20 mouse cellular contexts compared by ENCODE assay signal in genomic region chr15:85359483-85359882, GRCm38 (mm10). TPM values are rescaled to one million over a fixed set of nuclear protein-coding genes. Genes with fewer than 3 reads are reported as not detected.
A peak's percentile ranks its signal among the peaks of the same experiment; 100 is the strongest.
DNase-seq lines count a peak whose midpoint lies in the region; ATAC-seq and TF ChIP-seq lines count a peak whose summit lies in the region.
"Had no signal": no experiment of that assay in that cellular context is flagged by ENCODE, and none has a peak within 500 bp of the region (broad histone marks: within the 10 kb centered on the region; RNA-seq: fewer than 3 reads in every experiment).

No protein-coding gene starts in this region.

- H3K4me1 ChIP-seq in heart, embryonic 15.5 days (replicated peaks): peaks cover 9% of the 10 kb centered on the region; the same call in 1 of the 2 replicates
- H3K4me1 ChIP-seq in lung, embryonic 16.5 days (replicated peaks; ENCODE audit: control insufficient read depth, insufficient read depth, low read length): peaks cover 13% of the 10 kb centered on the region
- peaks cover 7% of the 10 kb centered on the region; the same call in 1 of the 2 replicates for H3K4me1 ChIP-seq in embryonic fibroblast, embryonic 13.5 days (ENCODE audit: control insufficient read depth, insufficient read depth, low read length)
- no peaks in the 10 kb centered on the region for H3K4me1 ChIP-seq in forebrain, embryonic 10.5 days

- ATAC-seq in heart, embryonic 15.5 days (replicated peaks; ENCODE audit: insufficient number of reproducible peaks, insufficient read depth, low FRiP score, low read depth): no peak
- ATAC-seq in lung, embryonic 16.5 days (ENCODE audit: low read depth): no peak
- ATAC-seq: forebrain, embryonic 15.5 days had no signal

- H3K27me3 ChIP-seq in heart, embryonic 15.5 days: no peaks in the 10 kb centered on the region
- no peaks in the 10 kb centered on the region for H3K27me3 ChIP-seq in lung, embryonic 16.5 days (ENCODE audit: control insufficient read depth, insufficient read depth, low read depth, low read length)
- no peaks in the 10 kb centered on the region for H3K27me3 ChIP-seq in forebrain, embryonic 10.5 days (ENCODE audit: poor library complexity, severe bottlenecking)
- H3K27me3 ChIP-seq: CH12.LX; embryonic facial prominence, embryonic 12.5 days; forebrain, embryonic 15.5 days had no signal

- DNase-seq in heart, adult 8-10 months (ENCODE audit: low spot score): no peak
- DNase-seq in lung, postnatal 25 days (ENCODE audit: low spot score): no peak
- peak; percentile 34 for DNase-seq in 3T3-L1 (ENCODE audit: low read depth, low spot score)
- no peak for DNase-seq in forebrain, embryonic 10.5 days (ENCODE audit: extremely low spot score, low spot score)
- DNase-seq: adrenal gland, postnatal 25 days; cerebellum, adult 2 months; cerebellum, postnatal 14 days; embryo, embryonic 11 days; gastrocnemius, postnatal 36 days; heart, adult 11 months; heart, postnatal 14 days had no signal

- 36% methylated on average over 2 of the region's 2 CpGs for WGBS in heart, embryonic 15.5 days
- 59% methylated on average over 2 of the region's 2 CpGs for WGBS in lung, embryonic 16.5 days
- WGBS in forebrain, embryonic 10.5 days: 93% methylated on average over 2 of the region's 2 CpGs

- no peak for TF ChIP-seq CTCF in embryonic fibroblast, embryonic 13.5 days (IDR thresholded peaks at IDR 0.05; ENCODE audit: borderline replicate concordance, insufficient read depth, low read length)

- peaks cover 31% of the 10 kb centered on the region for H3K36me3 ChIP-seq in heart, embryonic 15.5 days
- peaks cover 17% of the 10 kb centered on the region for H3K36me3 ChIP-seq in lung, embryonic 16.5 days (ENCODE audit: control insufficient read depth, insufficient read depth, low read length)
- H3K36me3 ChIP-seq in forebrain, embryonic 10.5 days (replicated peaks): peaks cover 55% of the 10 kb centered on the region

- H3K4me3 ChIP-seq in heart, embryonic 15.5 days: no peak overlapping the region
- no peak overlapping the region for H3K4me3 ChIP-seq in lung, embryonic 16.5 days (ENCODE audit: low read length)
- H3K4me3 ChIP-seq in embryonic fibroblast, embryonic 13.5 days (ENCODE audit: insufficient read depth, low read length): no peak overlapping the region
- H3K4me3 ChIP-seq in forebrain, embryonic 10.5 days: no peak overlapping the region
- H3K4me3 ChIP-seq: embryonic facial prominence, embryonic 12.5 days; erythroblast, embryonic 14.5 days; forebrain, embryonic 15.5 days; heart, embryonic 10.5 days had no signal

- H3K27ac ChIP-seq in heart, embryonic 15.5 days: 0 out of 2 replicates have a peak overlapping the region, but pooled peaks have one; percentile 4
- H3K27ac ChIP-seq in lung, embryonic 16.5 days (ENCODE audit: low read length): peak overlapping the region; percentile 1
- peak overlapping the region; percentile 88; the same call in 1 of the 2 replicates for H3K27ac ChIP-seq in embryonic fibroblast, embryonic 13.5 days (ENCODE audit: insufficient read depth, low read length)
- no peak overlapping the region for H3K27ac ChIP-seq in forebrain, embryonic 10.5 days
- H3K27ac ChIP-seq: embryonic facial prominence, embryonic 12.5 days; forebrain, embryonic 15.5 days; heart, embryonic 10.5 days; hindbrain, embryonic 14.5 days had no signal

- H3K9me3 ChIP-seq in heart, embryonic 15.5 days (replicated peaks): no peaks in the 10 kb centered on the region
- no peaks in the 10 kb centered on the region for H3K9me3 ChIP-seq in lung, embryonic 16.5 days (ENCODE audit: control insufficient read depth, low read length)
- peaks cover 6% of the 10 kb centered on the region for H3K9me3 ChIP-seq in forebrain, embryonic 10.5 days
- H3K9me3 ChIP-seq: embryonic facial prominence, embryonic 12.5 days; forebrain, embryonic 15.5 days; heart, embryonic 10.5 days had no signal

- H3K4me2 ChIP-seq in heart, embryonic 15.5 days: no peak overlapping the region
- H3K4me2 ChIP-seq in lung, embryonic 16.5 days (ENCODE audit: low read depth, low read length): no peak overlapping the region
- H3K4me2 ChIP-seq: embryonic facial prominence, embryonic 12.5 days; forebrain, embryonic 15.5 days; hindbrain, embryonic 14.5 days had no signal

- H3K9ac ChIP-seq in heart, embryonic 15.5 days: no peak overlapping the region
- H3K9ac ChIP-seq in lung, embryonic 16.5 days (ENCODE audit: low read length): no peak overlapping the region
- H3K9ac ChIP-seq: embryonic facial prominence, embryonic 12.5 days; forebrain, embryonic 15.5 days; hindbrain, embryonic 14.5 days had no signal

- TF ChIP-seq POLR2A in embryonic fibroblast, embryonic 13.5 days (IDR thresholded peaks at IDR 0.05; ENCODE audit: low read depth, low read length): no peak

RNA-seq across cellular contexts. Expression of gene Atxn10, which starts 23.4 kb away (rescaled TPM):
- polyA plus RNA-seq in heart, embryonic 15.5 days (2015; fragmentation: Nextera tagmentation; extraction: Ambion mirVana): 182 and 213 TPM in 2 replicates
- 10 to 100 TPM; 76.3 to 81.5 (median 77.6) TPM for total RNA-seq in heart, adult 8-10 months (2022)
- 323 and 325 TPM in 2 replicates for polyA plus RNA-seq in lung, embryonic 16.5 days (2015; fragmentation: Nextera tagmentation; extraction: Ambion mirVana)
- polyA plus RNA-seq in embryonic fibroblast, embryonic 13.5 days (2011; ENCODE audit: insufficient read length, low read depth, missing spikeins): 205 and 229 TPM in 2 replicates
- 346 and 358 TPM in 2 replicates for polyA plus RNA-seq in forebrain, embryonic 10.5 days (2016; fragmentation: Nextera tagmentation; extraction: Ambion mirVana)
